In genomic region chr11:63392378-63392777, GRCm38 (mm10) we compare ENCODE assay signal across 11 mouse cellular contexts.
DNase-seq lines count a peak whose midpoint lies in the region; ATAC-seq and TF ChIP-seq lines count a peak whose summit lies in the region.
"Had no signal": no experiment of that assay in that cellular context is flagged by ENCODE, and none has a peak within 500 bp of the region (broad histone marks: within the 10 kb centered on the region; RNA-seq: fewer than 3 reads in every experiment).

No protein-coding gene starts in this region.

- no peak for ATAC-seq in liver, embryonic 14.5 days (ENCODE audit: insufficient read depth)
- no peak for ATAC-seq in inflammation-experienced regulatory T-cells, adult 6 months
- ATAC-seq: forebrain, embryonic 14.5 days had no signal

- no peak for TF ChIP-seq POLR2A in ES-Bruce4 (IDR thresholded peaks at IDR 0.05; ENCODE audit: insufficient read depth, low read length)

- no peaks in the 10 kb centered on the region for H3K27me3 ChIP-seq in ES-Bruce4 (ENCODE audit: control insufficient read depth, insufficient read depth, low read length, poor library complexity, severe bottlenecking)
- H3K27me3 ChIP-seq in liver, embryonic 14.5 days (ENCODE audit: control insufficient read depth, insufficient read depth, low read length), result no peaks in the 10 kb centered on the region
- H3K27me3 ChIP-seq: stomach, embryonic 15.5 days had no signal

- TF ChIP-seq EP300 in ES-Bruce4 (IDR thresholded peaks at IDR 0.05; ENCODE audit: insufficient read depth, low read depth, low read length), result no peak
- no peak for TF ChIP-seq EP300 in liver, embryonic 14.5 days (IDR thresholded peaks at IDR 0.05; ENCODE audit: low read depth)

- peak in 1 of 2 experiments; percentile 58 for DNase-seq in layer of hippocampus, adult 2 months (ENCODE audit: low spot score in 2 of 2)
- DNase-seq in layer of hippocampus, postnatal 10 days (ENCODE audit: low spot score in 2 of 2), result no peak
- peak; percentile 5 for DNase-seq in adrenal gland, postnatal 25 days
- DNase-seq in liver, embryonic 14.5 days (ENCODE audit: low read depth in 3 of 3, low spot score in 3 of 3), result no peak
- no peak for DNase-seq in spleen, postnatal 14 days (ENCODE audit: low spot score in 2 of 2)
- no peak for DNase-seq in gastrocnemius, adult 8-10 months (ENCODE audit: low spot score in 2 of 2)

- H3K4me1 ChIP-seq in ES-Bruce4 (ENCODE audit: control insufficient read depth, insufficient read depth, low read length), result no peaks in the 10 kb centered on the region
- H3K4me1 ChIP-seq in liver, embryonic 14.5 days (replicated peaks; ENCODE audit: control insufficient read depth in 2 of 2, insufficient read depth in 2 of 2, low read length in 1 of 2), result no peaks in the 10 kb centered on the region; a peak in 1 of 4 replicates
- H3K4me1 ChIP-seq: stomach, embryonic 15.5 days had no signal

- TF ChIP-seq CTCF in layer of hippocampus, adult 2 months (conservative IDR thresholded peaks at IDR 0.05), result peak; percentile 75
- TF ChIP-seq CTCF in ES-Bruce4 (IDR thresholded peaks at IDR 0.05; ENCODE audit: low read depth, low read length), result peak; percentile 45
- peak; percentile 55 for TF ChIP-seq CTCF in liver, embryonic 14.5 days (IDR thresholded peaks at IDR 0.05; ENCODE audit: low read depth)

- no peaks in the 10 kb centered on the region for H3K36me3 ChIP-seq in ES-Bruce4 (ENCODE audit: control insufficient read depth, insufficient read depth, low read length, poor library complexity, severe bottlenecking)
- H3K36me3 ChIP-seq in liver, embryonic 14.5 days (replicated peaks; ENCODE audit: control insufficient read depth, insufficient read depth, low read depth), result no peaks in the 10 kb centered on the region
- H3K36me3 ChIP-seq: midbrain, embryonic 12.5 days; stomach, embryonic 15.5 days had no signal

- H3K27ac ChIP-seq in layer of hippocampus, adult 2 months, result no peak overlapping the region
- no peak overlapping the region for H3K27ac ChIP-seq in ES-Bruce4 (ENCODE audit: insufficient read depth, low read length)
- no peak overlapping the region for H3K27ac ChIP-seq in liver, embryonic 14.5 days
- H3K27ac ChIP-seq: midbrain, embryonic 12.5 days; stomach, embryonic 15.5 days had no signal

- H3K9me3 ChIP-seq in ES-Bruce4 (replicated peaks; ENCODE audit: control insufficient read depth, insufficient read depth, low read length, poor library complexity, severe bottlenecking), result no peaks in the 10 kb centered on the region
- no peaks in the 10 kb centered on the region for H3K9me3 ChIP-seq in liver, embryonic 14.5 days (ENCODE audit: control insufficient read depth, low read length)
- H3K9me3 ChIP-seq: midbrain, embryonic 12.5 days; stomach, embryonic 15.5 days had no signal

- H3K9ac ChIP-seq in ES-Bruce4 (ENCODE audit: low read depth, poor library complexity, severe bottlenecking), result no peak overlapping the region
- H3K9ac ChIP-seq in liver, embryonic 14.5 days (replicated peaks), result no peak overlapping the region
- H3K9ac ChIP-seq: midbrain, embryonic 12.5 days; stomach, embryonic 15.5 days had no signal

- H3K4me3 ChIP-seq in layer of hippocampus, adult 2 months, result no peak overlapping the region
- H3K4me3 ChIP-seq in ES-Bruce4 (ENCODE audit: low read depth, low read length), result no peak overlapping the region
- H3K4me3 ChIP-seq in liver, embryonic 14.5 days (ENCODE audit: insufficient read depth in 1 of 2, low read depth in 2 of 2, low read length in 2 of 2), result no peak overlapping the region
- H3K4me3 ChIP-seq: midbrain, embryonic 12.5 days; stomach, embryonic 15.5 days had no signal

- H3K4me2 ChIP-seq in liver, embryonic 14.5 days (ENCODE audit: low read depth), result no peak overlapping the region
- H3K4me2 ChIP-seq: midbrain, embryonic 12.5 days; stomach, embryonic 15.5 days had no signal

- 40% methylated on average over 3 of the region's 3 CpGs for whole genome bisulfite sequencing in liver, embryonic 14.5 days (ENCODE audit: insufficient replicate concordance)
